Comparison of ENCODE assay signal across 10 mouse cellular contexts in the genomic region with DNA sequence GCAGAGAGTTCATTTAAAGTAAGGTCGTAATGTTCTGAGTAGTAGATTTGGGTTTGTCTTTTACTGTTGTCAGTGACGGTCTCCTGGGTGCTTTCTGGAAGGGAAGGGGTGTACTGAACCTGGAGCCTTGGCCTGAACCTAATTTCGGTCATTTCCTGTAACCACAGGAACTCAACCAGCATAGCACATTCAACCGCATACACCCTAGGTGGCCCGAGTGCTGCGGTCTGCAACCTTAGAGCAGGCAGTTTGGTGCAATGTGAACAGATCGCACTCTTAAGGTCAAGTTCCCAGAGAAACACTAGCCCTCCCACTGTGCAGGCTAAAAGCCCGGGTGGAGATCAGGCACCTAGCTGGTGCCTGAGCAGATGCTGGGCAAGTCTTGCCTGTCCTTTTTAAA.
DNase-seq lines count a peak whose midpoint lies in the region; ATAC-seq lines count a peak whose summit lies in the region.
"Had no signal": no experiment of that assay in that cellular context is flagged by ENCODE, and none has a peak within 500 bp of the region (broad histone marks: within the 10 kb centered on the region; RNA-seq: fewer than 3 reads in every experiment).

No protein-coding gene starts in this region.

- ATAC-seq in cerebellum, adult (ENCODE audit: insufficient number of reproducible peaks, low FRiP score, low TSS enrichment): no peak
- peak; percentile 50 to 81; a peak in 3 of 4 replicates for ATAC-seq in hematopoietic stem cell, adult 5-6 weeks (replicated peaks in 1 of 2; ENCODE audit: insufficient read depth in 1 of 2, low FRiP score in 2 of 2, low TSS enrichment in 1 of 2, low read depth in 1 of 2, poor library complexity in 2 of 2, severe bottlenecking in 2 of 2)
- no peak for ATAC-seq in midbrain, embryonic 15.5 days (replicated peaks)

- peak; percentile 19 to 28 for DNase-seq in cerebellum, adult 18-20 months
- peak; percentile 12 for DNase-seq in thymus, postnatal 14 days
- DNase-seq in thymus, postnatal 36 days: no peak
- DNase-seq in adrenal gland, postnatal 14 days: no peak
- no peak for DNase-seq in left cerebral cortex, postnatal 36 days (ENCODE audit: low spot score in 2 of 2)
- DNase-seq: kidney, postnatal 36 days; lung, adult 2 months had no signal

- H3K4me2 ChIP-seq in midbrain, embryonic 15.5 days: no peak overlapping the region

- 70% methylated on average over 8 of the region's 8 CpGs for WGBS in midbrain, embryonic 15.5 days

- peaks cover 14% of the 10 kb centered on the region for H3K4me1 ChIP-seq in midbrain, embryonic 15.5 days

- H3K4me3 ChIP-seq in midbrain, embryonic 15.5 days: no peak overlapping the region

- no peaks in the 10 kb centered on the region for H3K9me3 ChIP-seq in midbrain, embryonic 15.5 days

- no peak overlapping the region for H3K27ac ChIP-seq in midbrain, embryonic 15.5 days

- H3K9ac ChIP-seq in midbrain, embryonic 15.5 days: no peak overlapping the region

- no peaks in the 10 kb centered on the region for H3K36me3 ChIP-seq in midbrain, embryonic 15.5 days (replicated peaks)

- no peaks in the 10 kb centered on the region for H3K27me3 ChIP-seq in midbrain, embryonic 15.5 days (replicated peaks)

- intact Hi-C loops in left cerebral cortex, postnatal 36 days (cut with DNase I): no loop called here

Comparison
In these comparisons a context has a peak if more than half of its experiments do, and no peak if none do; other contexts are left out.
1. DNase-seq: peak in cerebellum, adult 18-20 months (2 of 2) and thymus, postnatal 14 days (single experiment); none in thymus, postnatal 36 days (0 of 2), adrenal gland, postnatal 14 days (single experiment) and left cerebral cortex, postnatal 36 days (0 of 2).
2. ATAC-seq: peak in hematopoietic stem cell, adult 5-6 weeks (2 of 2); none in cerebellum, adult (single experiment) and midbrain, embryonic 15.5 days (single experiment).